Mouse (Mus musculus): ENCODE results near the gene Sept9.
A peak's percentile ranks its signal among the peaks of the same experiment; 100 is the strongest.
"Not testable (repeated sequence)": the region's sequence is repeated elsewhere in the genome, so short reads cannot be mapped to it uniquely, and the experiment has no call there.

Gene Sept9

GRCm38 (mm10) chr11:117325131-117325467 lies 125.6 kb downstream of the Sept9 start:
- DNase-seq (ENCODE audit: low read depth, low spot score), result no peak

DNA sequence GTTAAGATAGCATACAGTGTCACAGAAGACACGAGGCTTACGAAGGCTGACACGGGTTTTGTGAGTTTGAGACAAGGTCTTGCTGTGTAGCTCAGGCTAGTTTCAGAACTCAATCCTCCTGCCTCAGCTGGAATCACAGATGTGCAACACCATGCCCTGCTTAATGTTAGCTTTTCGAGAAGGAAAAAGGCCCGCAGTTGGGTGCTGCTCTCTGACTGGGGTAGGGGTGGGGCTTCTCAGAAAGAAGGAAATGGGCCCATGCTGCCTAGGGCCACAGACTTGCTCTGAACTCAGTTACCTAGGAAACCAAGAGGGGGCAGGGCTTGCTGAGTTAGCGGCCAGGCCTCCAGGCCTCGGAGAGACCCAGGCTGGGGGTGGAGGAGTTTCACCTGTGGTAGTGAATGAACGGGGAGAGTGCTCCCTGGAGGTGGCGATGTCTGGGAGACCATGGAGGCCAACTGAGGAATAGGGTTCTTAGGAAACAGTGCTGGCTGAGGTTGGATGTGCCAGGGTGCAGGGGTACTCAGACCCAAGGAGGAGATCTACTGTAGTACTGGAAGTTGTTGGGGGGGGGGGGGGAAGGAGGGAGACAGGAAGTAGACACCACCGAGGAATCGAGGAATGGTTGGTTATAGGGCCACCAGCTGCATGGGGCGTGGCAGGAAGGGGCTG lies 126.1 kb downstream of the Sept9 start:
- DNase-seq (ENCODE audit: low read depth, low spot score), result peak; percentile 98

DNA sequence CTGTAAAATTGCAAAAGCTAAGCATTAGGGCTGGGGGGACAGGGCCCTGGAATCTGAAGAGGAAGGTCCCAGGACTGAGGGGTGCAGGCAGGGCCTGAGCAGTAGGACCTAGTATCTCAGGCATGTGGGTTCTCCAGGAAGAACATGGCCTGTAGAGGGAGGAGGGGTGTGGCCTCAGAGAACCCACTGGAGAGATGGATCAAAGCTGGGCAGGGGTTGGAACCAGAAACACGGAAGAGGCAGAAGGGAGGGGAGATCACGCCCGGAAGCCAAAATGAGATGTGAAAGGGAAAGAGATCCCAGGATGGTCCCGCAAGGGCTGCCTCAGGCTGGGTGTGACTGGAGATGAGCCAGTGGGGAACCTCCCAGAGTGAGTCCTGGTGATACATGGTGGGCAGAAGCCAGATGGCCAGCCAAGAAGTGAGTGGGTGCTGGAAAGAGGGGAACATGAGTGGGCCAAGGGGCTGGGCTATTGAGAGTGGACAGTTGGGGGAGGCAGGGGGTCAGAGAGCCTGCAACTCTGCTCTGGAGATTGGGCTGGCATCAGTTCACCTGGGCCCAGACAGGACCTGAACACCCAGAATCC lies 126.8 kb downstream of the Sept9 start:
- no peak for DNase-seq (ENCODE audit: low read depth, low spot score)

GRCm38 (mm10) chr11:117326867-117327600 lies 127.6 kb downstream of the Sept9 start:
- DNase-seq (ENCODE audit: low read depth, low spot score), result peak; percentile 75

- DNase-seq (ENCODE audit: low read depth, low spot score), result peak; percentile 89
Measured at GRCm38 (mm10) chr11:117327633-117328032, 128.2 kb downstream of the Sept9 start.

- DNase-seq (ENCODE audit: low read depth, low spot score), result no peak
Measured at GRCm38 (mm10) chr11:117330076-117330950, 130.9 kb downstream of the Sept9 start.

- DNase-seq (ENCODE audit: low read depth, low spot score), result no peak
Measured at GRCm38 (mm10) chr11:117330951-117331254, 131.4 kb downstream of the Sept9 start.

DNA sequence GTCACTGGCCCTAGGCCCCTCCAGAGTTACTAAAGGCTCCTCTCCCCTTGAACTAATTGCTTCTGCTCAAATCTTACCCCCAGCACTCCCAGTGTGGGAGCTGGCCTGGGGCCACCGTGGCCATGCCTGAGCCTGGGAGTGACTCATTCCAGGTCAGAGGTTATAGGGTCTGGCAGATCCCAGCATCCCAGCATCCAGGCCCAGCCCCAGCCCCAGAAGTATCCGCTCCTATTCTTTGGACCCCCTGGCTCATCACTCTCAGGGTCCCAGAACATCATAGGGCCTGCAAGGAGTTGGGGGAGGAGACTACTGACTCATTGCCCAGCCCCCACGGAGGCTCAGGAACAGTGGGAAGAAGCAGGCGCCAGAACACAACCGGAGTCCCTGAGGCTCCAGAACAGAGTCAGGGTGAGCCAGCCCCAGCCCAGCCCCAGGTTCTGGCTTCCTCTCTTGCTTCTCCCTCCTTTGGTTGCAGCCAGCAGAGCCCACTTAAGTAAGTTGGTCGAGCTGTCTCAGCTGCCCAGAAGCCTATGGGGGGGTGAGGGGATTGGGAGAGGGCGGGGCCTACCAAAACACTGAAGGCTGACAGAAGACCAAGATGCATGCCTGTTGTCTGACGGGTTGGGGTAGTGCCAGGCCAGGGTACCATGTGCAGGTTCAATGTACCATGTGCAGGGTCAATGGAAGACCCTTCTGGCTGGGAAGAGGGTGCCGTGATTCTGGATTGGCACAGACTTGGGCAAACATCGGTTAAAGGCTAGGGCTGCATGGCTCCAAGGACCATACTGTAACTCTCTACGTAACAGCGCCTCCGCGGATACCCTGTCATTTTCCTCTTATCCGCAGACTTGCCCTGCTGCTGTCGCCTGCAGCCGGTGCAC lies 132.1 kb downstream of the Sept9 start:
- DNase-seq (ENCODE audit: low read depth, low spot score), result peak; percentile 85

GRCm38 (mm10) chr11:117332242-117333149 lies 133.0 kb downstream of the Sept9 start:
- peak; percentile 85 for DNase-seq (ENCODE audit: low read depth, low spot score)

DNA sequence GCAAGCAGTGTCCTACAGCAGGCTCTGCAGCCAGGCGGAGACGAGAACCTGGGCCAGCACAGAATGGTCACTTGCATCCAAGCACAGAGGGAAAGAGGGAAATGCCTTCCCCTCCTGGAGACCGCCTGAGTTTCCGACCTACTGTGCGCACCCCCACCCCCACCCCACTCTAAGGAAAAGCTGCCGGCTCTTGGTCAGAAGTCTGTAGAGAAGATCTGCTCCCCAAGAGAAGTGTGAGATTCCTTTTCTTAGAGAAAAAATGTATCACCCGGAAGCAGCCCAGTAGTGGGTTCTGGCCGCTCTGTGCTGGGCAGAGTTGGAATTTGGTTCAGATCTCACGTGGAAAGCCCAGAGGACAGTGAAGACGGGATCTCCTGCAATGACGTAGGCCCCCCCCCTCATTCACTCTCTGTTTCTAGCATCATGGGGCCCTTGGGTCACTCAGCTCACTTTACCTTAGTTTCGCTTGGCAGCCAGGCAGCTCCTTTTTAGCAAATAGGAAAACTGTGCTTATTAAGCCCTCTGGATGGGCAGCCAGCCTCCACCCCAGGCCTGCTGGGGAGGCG lies 133.8 kb downstream of the Sept9 start:
- DNase-seq (ENCODE audit: low read depth, low spot score), result no peak

- peak; percentile 48 for DNase-seq (ENCODE audit: low read depth, low spot score)
Measured at GRCm38 (mm10) chr11:117334101-117334500, 134.6 kb downstream of the Sept9 start.

GRCm38 (mm10) chr11:117335146-117335545 lies 135.7 kb downstream of the Sept9 start:
- no peak for DNase-seq (ENCODE audit: low read depth, low spot score)

- DNase-seq (ENCODE audit: low read depth, low spot score), result no peak
Measured at GRCm38 (mm10) chr11:117336081-117336788, 136.8 kb downstream of the Sept9 start.

DNA sequence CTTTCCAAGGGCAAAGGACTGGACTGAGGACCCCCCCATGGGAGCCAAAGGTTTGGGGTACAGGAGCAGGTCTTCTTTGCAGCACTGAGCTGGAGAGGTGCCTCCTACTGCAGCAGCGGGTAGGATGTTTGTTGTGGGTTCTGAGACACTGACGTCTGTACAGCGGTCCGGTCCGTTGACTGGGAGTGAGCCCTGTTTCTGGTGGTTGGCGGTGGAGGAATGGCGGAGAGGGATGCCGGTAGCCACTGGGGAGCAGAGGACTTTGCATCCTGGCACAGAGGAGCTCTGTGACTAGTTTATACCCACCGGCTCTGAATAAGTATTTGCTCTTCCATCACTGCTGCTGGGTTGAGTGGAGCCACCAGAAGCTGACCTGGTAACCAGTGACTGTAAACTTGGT lies 138.3 kb downstream of the Sept9 start:
- no peak for DNase-seq (ENCODE audit: low read depth, low spot score)

DNA sequence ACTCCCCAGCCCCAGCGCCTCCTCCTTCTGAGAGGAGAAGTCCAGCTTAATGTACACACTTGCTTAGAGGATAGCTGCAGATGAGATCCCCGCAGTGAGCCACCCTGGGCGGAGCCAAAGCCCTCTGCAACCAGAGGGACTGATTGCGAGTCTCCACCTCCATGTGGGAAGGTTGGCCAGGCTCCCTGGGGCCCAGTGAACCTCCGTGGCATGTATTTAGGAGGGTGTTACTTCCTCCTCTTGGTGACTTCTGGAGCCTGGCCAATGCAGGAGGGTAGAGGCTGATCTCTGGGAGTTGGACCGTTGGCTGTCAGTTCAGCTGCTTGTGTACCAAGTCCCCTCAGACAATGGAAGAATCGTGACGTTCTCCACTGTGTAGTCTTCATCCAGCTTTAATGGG lies 139.0 kb downstream of the Sept9 start:
- DNase-seq (ENCODE audit: low read depth, low spot score), result no peak

- no peak for DNase-seq (ENCODE audit: low read depth, low spot score)
Measured at GRCm38 (mm10) chr11:117339050-117339449, 139.6 kb downstream of the Sept9 start.

- DNase-seq (ENCODE audit: low read depth, low spot score), result no peak
Measured at GRCm38 (mm10) chr11:117341218-117341617, 141.8 kb downstream of the Sept9 start.

DNA sequence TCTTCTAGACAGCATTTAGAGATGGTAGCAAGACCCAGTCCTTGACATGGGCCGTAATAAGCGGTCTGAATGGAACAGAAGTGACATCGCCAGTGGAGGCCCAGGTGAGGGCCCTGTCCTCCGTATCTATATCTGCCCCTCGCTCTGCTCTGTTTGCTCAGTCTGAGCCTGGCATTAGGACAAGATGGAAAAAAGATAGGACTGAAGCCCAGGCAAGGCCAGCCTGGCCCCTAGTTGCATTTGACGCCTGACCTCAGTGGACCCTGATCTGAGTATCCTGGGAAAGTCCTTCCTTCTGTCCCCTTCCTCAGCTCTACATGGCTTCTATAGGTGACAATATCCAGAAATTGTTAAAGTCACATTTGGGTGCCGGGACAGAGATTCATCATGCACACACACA lies 142.6 kb downstream of the Sept9 start:
- no peak for DNase-seq (ENCODE audit: low read depth, low spot score)

GRCm38 (mm10) chr11:117342490-117342889 lies 143.0 kb downstream of the Sept9 start:
- DNase-seq (ENCODE audit: low read depth, low spot score), result not testable (repeated sequence)

All from A20 (cell line).